Mouse (Mus musculus) hindbrain, postnatal 0 days (tissue): ENCODE results near the gene Cnot10. TPM values are rescaled to one million over a fixed set of nuclear protein-coding genes. Genes with fewer than 3 reads are reported as not detected.
A peak's percentile ranks its signal among the peaks of the same experiment; 100 is the strongest.

Experiments
- ATAC-seq: fragments of 200-750 bp; cut with Nextera tagmentation; 2 replicates; pipeline ENCODE4 v1.8.0; 2017; ENCODE audit warnings: mild to moderate bottlenecking, moderate TSS enrichment, moderate library complexity
- DNase-seq: peaks from one replicate; pipeline ENCODE4 v3.0.0-alpha.2; 2015; ENCODE audit warnings: low spot score
- H3K27ac ChIP-seq: fragments of 300-500 bp; sonication (generic); 2 replicates; pipeline ENCODE4 v1.5.1; 2014; ENCODE audit warnings: mild to moderate bottlenecking
- H3K27me3 ChIP-seq: fragments of 300-500 bp; sonication (generic); 2 replicates; pipeline ENCODE4 v1.6.1; 2014; ENCODE audit warnings: low read length, mixed read lengths; ENCODE audit not compliant: insufficient read depth
- H3K36me3 ChIP-seq: fragments of 300-500 bp; sonication (generic); 2 replicates; pipeline ENCODE4 v1.6.1; 2014; ENCODE audit warnings: low read length, mixed read lengths; ENCODE audit not compliant: insufficient read depth
- H3K4me1 ChIP-seq: fragments of 300-500 bp; sonication (generic); 2 replicates; pipeline ENCODE4 v1.6.1; 2014; ENCODE audit warnings: antibody characterized with exemption, low read length, mixed read lengths; ENCODE audit not compliant: insufficient read depth
- H3K4me2 ChIP-seq: fragments of 300-500 bp; sonication (generic); 2 replicates; pipeline ENCODE4 v1.6.1; 2014; ENCODE audit warnings: low read depth, mild to moderate bottlenecking, low read length, moderate library complexity, mixed read lengths
- H3K4me3 ChIP-seq: fragments of 300-500 bp; sonication (generic); 2 replicates; pipeline ENCODE4 v1.5.1; 2014; ENCODE audit warnings: low read length
- H3K9ac ChIP-seq: fragments of 300-500 bp; sonication (generic); replicated peaks from 2 replicates; pipeline ENCODE4 v1.6.1; 2014; ENCODE audit warnings: mild to moderate bottlenecking, low read length, moderate library complexity, mixed read lengths
- H3K9me3 ChIP-seq: fragments of 300-500 bp; sonication (generic); 2 replicates; pipeline ENCODE4 v1.6.1; 2016; ENCODE audit warnings: low read length, mixed read lengths
- CTCF ChIP-seq: IDR thresholded peaks from 2 replicates; pipeline ENCODE4 v1.5.1; 2016; ENCODE audit warnings: antibody characterized with exemption, control low read depth, low read depth
- WGBS: fragments of 180-500 bp; shearing (Covaris S2); extraction: QIAGEN DNeasy Blood & Tissue Kit; methylation state at CpG from one replicate; pipeline ENCODE4 v1.1.7; 2014; 5-methylcytosine and 5-hydroxymethylcytosine counted together
- polyA plus RNA-seq: library from polyadenylated mRNA; unstranded; fragments of >200 nt; fragmentation: Nextera tagmentation; extraction: Ambion mirVana; gene quantifications from 2 replicates; pipeline ENCODE4 v1.2.1, GENCODE M21; 2015
- total RNA-seq: library from RNA; depleted of rRNA; stranded (reverse); fragments of >200 nt; gene quantifications from 2 replicates; pipeline ENCODE4 v1.2.3, GENCODE M21; 2014

Cnot10 gene
- total and polyA plus RNA-seq, 2 experiments from 2014 or later: 34.2 to 45.3 TPM

DNA sequence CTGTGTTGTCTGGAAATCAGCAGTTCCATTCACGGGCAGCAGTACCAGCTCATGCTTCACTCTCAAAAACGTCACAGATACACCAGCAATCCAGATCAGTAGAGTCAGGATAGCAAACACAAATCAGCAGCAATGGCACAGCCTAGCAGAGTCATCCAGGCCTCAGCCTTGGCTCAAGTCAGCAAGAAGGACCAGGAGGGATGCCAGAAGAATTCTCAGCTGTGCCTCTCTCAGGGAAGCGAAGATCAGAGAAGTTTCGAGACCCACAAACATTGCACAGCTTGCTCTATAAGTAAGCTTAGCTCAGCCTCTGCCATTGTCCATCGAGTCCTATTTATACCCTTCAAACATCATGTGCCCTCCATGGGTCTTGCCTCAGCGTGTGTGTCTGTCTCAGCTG is 40.5 kb upstream of the Cnot10 start:
- Histone ChIP-seq H3K9ac (no peak overlapping the region), H3K4me3 (no peak overlapping the region), H3K27ac (no peak overlapping the region), H3K27me3 (no peaks in the 10 kb centered on the region), H3K4me1 (no peaks in the 10 kb centered on the region), H3K9me3 (no peaks in the 10 kb centered on the region), H3K36me3 (no peaks in the 10 kb centered on the region), H3K4me2 (no peak overlapping the region)
- TF ChIP-seq CTCF: no peak
- no peak for DNase-seq
- WGBS: 84% methylated on average over 6 of the region's 6 CpGs
- no peak for ATAC-seq

DNA sequence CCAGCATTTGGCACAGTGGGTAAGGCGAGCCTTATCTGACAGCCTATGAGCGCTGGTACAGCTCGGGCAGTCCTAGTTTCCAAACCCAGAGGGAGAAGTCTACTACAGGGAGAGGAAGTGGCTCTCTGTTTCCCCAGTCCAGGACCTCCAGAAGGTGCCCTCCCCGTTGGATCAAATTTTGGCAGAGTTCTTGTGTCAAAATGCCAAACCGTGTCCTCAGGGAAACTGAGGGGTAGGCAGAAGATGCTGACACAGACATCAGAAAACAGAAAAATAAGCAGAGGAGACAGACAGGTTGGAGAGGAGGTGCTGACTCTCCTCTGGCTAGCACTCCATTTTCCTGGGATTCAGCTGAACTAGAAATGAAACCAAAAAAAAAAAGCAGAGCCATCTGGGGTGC is 40.0 kb upstream of the Cnot10 start:
- no peaks in the 10 kb centered on the region for H3K36me3 ChIP-seq
- H3K4me2 ChIP-seq: no peak overlapping the region
- no peak overlapping the region for H3K4me3 ChIP-seq
- DNase-seq (no peak), ATAC-seq (no peak)
- no peaks in the 10 kb centered on the region for H3K4me1 ChIP-seq
- no peak overlapping the region for H3K27ac ChIP-seq
- TF ChIP-seq CTCF: no peak
- WGBS: 63% methylated on average over 5 of the region's 5 CpGs
- no peaks in the 10 kb centered on the region for H3K27me3 ChIP-seq
- H3K9me3 ChIP-seq: no peaks in the 10 kb centered on the region
- H3K9ac ChIP-seq: no peak overlapping the region

DNA sequence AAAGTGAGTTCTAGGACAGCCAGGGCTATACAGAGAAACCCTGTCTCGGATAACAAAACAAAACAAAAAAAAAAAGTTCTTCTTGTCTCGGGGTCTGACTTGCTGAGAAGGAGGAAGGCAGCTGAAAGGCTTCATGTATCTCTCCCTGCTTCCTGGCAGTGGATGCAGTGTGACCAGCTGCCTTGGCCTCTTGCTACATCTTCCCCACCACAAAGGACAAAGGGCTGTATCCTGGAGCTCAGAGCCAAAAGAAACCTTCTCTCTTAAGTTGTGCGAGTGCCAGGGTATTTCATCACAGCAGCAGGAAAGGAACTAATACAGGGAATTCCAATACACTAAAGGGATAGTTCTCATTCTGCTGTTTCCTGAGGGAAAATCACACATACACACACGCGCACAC is 38.6 kb upstream of the Cnot10 start:
- Histone ChIP-seq H3K9ac (no peak overlapping the region), H3K27ac (no peak overlapping the region)

DNA sequence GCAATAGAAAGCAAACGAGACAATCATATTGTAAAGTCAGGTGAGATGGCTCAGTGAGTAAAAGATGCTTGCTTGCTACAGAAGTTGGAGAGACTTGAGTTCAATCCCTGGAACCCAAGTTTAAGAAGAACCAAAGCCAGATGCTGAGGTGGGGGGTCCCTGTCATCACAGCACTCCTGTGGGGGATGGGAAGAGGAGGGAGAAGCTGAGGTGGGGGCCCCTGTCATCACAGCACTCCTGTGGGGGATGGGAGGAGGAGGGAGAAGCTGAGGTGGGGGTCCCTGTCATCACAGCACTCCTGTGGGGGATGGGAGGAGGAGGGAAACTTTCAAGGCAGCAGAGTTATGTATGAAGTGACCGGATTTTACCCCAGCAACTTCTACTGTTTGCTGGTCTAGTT is 33.6 kb upstream of the Cnot10 start:
- Histone ChIP-seq H3K4me1 (peaks cover 5% of the 10 kb centered on the region), H3K4me3 (no peak overlapping the region), H3K27me3 (no peaks in the 10 kb centered on the region), H3K9ac (peak overlapping the region; percentile 58; the same call in 1 of the 2 replicates), H3K9me3 (no peaks in the 10 kb centered on the region), H3K36me3 (no peaks in the 10 kb centered on the region), H3K27ac (peak overlapping the region; percentile 91), H3K4me2 (peak overlapping the region; percentile 61)
- 60% methylated on average over 2 of the region's 2 CpGs for WGBS
- DNase-seq (no peak), ATAC-seq (peak; percentile 18; the same call in 1 of the 2 replicates)
- no peak for TF ChIP-seq CTCF

More for the DNA sequence above, 38.6 kb upstream of the Cnot10 start:
- ATAC-seq: no peak
- Histone ChIP-seq H3K36me3 (no peaks in the 10 kb centered on the region), H3K27me3 (no peaks in the 10 kb centered on the region), H3K4me2 (no peak overlapping the region), H3K4me3 (no peak overlapping the region), H3K4me1 (peaks cover 2% of the 10 kb centered on the region), H3K9me3 (no peaks in the 10 kb centered on the region)
- TF ChIP-seq CTCF: no peak
- no peak for DNase-seq
- WGBS: 88% methylated on average over 5 of the region's 5 CpGs

DNA sequence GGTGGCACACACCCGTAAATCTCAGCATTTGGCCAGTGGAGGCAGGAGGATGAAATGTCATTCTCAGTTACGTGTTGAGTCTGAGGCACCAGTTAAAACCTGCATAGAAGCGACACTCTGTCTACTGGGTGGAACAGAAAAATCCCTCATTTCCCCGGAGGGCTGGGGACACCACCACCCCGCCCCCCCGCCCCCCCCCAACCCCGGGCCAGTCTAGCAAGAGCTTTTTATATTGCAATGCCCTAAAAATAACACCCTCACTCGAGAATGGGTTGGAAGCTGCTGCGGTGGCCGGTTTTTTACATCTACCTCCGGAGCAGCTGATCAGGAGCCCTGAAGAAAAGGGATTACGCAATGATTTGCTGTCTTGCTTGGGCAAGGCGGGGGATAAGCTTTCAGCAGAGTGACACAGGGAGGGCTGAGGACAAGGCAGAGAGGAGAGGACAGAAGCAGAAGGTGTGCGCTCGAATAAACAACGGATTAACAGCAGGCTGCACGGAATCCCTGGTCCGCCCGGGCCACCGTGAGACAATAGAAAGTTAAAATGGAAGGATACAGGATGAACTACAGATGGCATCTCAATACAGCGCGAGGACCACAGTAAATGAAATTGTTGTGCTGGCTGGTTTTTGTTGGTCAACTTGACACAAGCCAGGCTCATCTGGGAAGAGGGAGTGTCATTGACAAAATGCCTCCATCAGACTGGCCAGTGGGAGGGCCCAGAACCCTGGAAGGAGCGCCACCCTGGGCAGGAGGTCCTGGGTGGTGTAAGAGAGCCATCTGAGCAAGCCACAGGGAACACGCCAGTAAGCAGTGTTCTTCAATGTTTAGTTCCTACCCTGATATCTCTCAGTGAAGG is 32.9 kb upstream of the Cnot10 start:
- no peaks in the 10 kb centered on the region for H3K9me3 ChIP-seq
- peaks cover 5% of the 10 kb centered on the region for H3K4me1 ChIP-seq
- H3K9ac ChIP-seq: peak overlapping the region; percentile 58
- DNase-seq (peak; percentile 63), ATAC-seq (peak; percentile 76)
- 5% methylated on average over 24 of the region's 24 CpGs for WGBS
- peak overlapping the region; percentile 32 for H3K4me3 ChIP-seq
- no peaks in the 10 kb centered on the region for H3K36me3 ChIP-seq
- peak overlapping the region; percentile 61 for H3K4me2 ChIP-seq
- peak overlapping the region; percentile 91 for H3K27ac ChIP-seq
- H3K27me3 ChIP-seq: no peaks in the 10 kb centered on the region
- no peak for TF ChIP-seq CTCF

DNA sequence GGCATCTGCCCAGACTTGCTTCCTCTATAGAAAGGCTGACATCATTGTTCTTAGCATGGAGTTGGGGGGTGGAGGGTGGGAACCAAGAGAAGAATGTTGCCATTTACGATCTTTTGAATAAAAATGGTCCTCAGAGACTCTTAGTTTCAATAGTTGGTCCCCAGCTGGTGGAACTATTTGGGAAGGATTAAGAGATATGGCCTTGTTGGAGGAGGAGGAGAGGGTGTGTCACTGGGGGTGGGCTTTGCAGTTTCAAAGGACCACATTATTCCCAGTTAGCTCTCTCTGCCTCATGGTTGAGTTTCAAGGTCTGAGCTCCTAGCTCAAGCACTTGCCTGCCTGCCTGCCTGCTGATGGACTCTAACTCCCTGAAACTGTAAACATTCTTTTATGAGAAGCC is 32.0 kb upstream of the Cnot10 start:
- H3K36me3 ChIP-seq: no peaks in the 10 kb centered on the region
- ATAC-seq (no peak), DNase-seq (no peak)
- peaks cover 5% of the 10 kb centered on the region for H3K4me1 ChIP-seq
- H3K9me3 ChIP-seq: no peaks in the 10 kb centered on the region
- no peak for TF ChIP-seq CTCF
- 39% methylated on average over 1 of the region's 1 CpGs for WGBS
- 0 out of 2 replicates have a peak overlapping the region, but pooled peaks have one; percentile 91 for H3K27ac ChIP-seq
- no peak overlapping the region for H3K4me3 ChIP-seq
- H3K9ac ChIP-seq: no peak overlapping the region
- no peak overlapping the region for H3K4me2 ChIP-seq
- no peaks in the 10 kb centered on the region for H3K27me3 ChIP-seq

DNA sequence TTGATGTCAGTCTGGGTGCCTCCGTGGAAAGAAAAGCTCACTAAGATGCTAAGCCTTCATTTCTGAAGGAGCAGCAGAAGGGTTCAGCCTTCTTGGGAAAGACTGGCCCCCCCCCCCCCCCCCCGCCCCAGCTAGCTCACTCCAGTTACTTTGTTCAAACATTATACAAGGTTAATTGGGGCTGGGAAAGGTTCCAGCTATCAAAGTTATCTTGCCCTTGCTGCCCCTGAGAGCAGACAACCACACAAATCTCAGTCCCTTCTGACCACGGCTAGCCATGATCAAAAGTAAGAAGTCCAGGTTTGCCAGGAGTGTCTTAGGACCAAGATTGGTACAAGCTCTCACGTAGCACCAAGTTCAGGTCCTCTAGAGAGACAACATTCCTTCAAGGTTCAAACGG is 29.0 kb upstream of the Cnot10 start:
- ATAC-seq: no peak

More for the DNA sequence above, 29.0 kb upstream of the Cnot10 start:
- Histone ChIP-seq H3K27me3 (no peaks in the 10 kb centered on the region), H3K27ac (no peak overlapping the region), H3K36me3 (no peaks in the 10 kb centered on the region), H3K9ac (no peak overlapping the region), H3K4me2 (no peak overlapping the region), H3K4me3 (no peak overlapping the region), H3K4me1 (peaks cover 5% of the 10 kb centered on the region), H3K9me3 (no peaks in the 10 kb centered on the region)
- no peak for TF ChIP-seq CTCF
- DNase-seq: no peak
- 83% methylated on average over 5 of the region's 5 CpGs for WGBS
